Mouse (Mus musculus) thymus, adult 2 months (tissue): ENCODE measurements around the gene Dio1.

ENCODE experiments used
- CTCF ChIP-seq: fragments of 200-500 bp; IDR thresholded peaks from 2 replicates; pipeline ENCODE4 v1.5.1; 2012; ENCODE audit warnings: mild to moderate bottlenecking, control low read depth, low read length, moderate library complexity, borderline replicate concordance; ENCODE audit not compliant: control insufficient read depth, poor library complexity, insufficient read depth; ENCODE audit errors: extremely low read depth
- POLR2A ChIP-seq: fragments of 200-500 bp; IDR thresholded peaks from 2 replicates; pipeline ENCODE4 v1.6.1; 2012; ENCODE audit warnings: mild to moderate bottlenecking, low read length, control low read depth, moderate library complexity; ENCODE audit not compliant: control insufficient read depth, poor library complexity, insufficient read depth; ENCODE audit errors: extremely low read depth

DNA sequence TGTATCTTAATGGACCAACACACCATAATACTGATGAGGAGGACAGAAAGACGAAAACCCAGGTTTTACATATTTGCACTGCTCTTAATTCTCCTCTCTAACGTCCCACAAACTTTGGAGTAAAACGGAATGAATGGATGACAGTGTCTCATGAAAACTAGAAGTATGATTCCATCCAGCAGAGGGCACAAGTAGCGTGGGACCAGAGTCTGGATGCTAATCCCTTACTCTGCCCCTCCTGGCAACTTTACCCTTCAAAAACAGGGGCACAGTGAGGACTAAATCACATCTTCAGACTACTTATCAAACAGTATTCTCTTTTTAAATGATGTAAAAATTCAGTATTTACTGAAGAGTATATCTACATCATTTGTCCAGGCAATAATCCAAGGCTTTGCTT lies 56.5 kb downstream of the Dio1 start:
- TF ChIP-seq CTCF: no peak
- no peak for TF ChIP-seq POLR2A
